Mouse (Mus musculus): Measurements from ENCODE around the gene Gm9736.
"Not testable (repeated sequence)": the region's sequence is repeated elsewhere in the genome, so short reads cannot be mapped to it uniquely, and the experiment has no call there.

Gene Gm9736

DNA sequence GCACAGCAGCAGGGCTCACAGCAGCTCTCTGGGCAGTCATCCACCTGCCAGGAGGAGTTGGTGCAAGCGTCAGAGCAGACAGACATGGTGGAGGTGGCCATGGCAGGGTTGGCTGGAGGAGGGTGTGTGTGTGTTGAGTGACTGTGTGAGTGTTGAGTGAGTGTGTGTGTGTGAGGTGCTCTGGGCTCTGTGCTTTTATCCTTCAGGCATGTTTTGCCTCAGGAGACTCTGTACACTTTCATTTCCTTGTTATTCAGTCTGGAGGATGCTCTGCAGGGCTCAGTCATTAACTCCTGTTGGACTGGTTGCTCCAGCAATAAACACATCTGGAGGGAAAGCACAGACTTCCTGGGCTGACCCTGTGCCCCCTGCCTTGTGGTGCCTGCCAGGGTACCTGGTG is at the start of gene Gm9736:
Gene Gm9736, minus strand, starts transcription at position 101 of the 400 bp plus-strand sequence.
- not testable (repeated sequence) for DNase-seq (ENCODE audit: low spot score)

DNA sequence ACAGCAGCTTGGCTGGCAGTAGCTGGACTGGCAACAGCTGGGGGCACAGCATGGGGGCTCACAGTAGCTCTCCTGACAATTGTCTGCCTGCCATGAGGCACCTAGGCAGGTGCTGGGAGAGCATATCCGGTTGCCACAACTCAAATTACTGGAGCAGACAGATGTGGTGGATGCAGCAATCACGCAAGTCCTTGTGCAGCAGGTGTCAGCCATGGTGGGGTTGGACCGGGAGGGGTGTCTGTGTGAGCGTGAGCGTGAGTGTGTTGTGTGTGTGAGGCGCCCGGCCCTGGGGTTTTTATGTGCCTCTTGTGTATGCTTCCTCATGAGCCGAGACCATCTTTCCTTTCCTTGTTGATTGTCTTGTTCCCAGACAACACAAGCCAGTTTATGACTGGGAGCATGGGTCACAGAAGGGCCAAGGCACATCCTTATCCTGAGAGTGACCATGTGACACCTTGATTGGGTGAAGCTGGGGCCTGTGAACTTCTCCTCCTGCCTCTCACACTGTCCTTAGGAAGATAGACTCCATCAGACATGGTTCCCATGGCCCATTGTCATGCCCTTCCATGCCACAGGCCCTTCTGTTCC is 47.9 kb upstream of the Gm9736 start, which contains the start of gene Gm19668:
Gene Gm19668, minus strand, starts transcription at position 213 of the 588 bp plus-strand sequence.
- DNase-seq (ENCODE audit: low spot score) = no peak

DNA sequence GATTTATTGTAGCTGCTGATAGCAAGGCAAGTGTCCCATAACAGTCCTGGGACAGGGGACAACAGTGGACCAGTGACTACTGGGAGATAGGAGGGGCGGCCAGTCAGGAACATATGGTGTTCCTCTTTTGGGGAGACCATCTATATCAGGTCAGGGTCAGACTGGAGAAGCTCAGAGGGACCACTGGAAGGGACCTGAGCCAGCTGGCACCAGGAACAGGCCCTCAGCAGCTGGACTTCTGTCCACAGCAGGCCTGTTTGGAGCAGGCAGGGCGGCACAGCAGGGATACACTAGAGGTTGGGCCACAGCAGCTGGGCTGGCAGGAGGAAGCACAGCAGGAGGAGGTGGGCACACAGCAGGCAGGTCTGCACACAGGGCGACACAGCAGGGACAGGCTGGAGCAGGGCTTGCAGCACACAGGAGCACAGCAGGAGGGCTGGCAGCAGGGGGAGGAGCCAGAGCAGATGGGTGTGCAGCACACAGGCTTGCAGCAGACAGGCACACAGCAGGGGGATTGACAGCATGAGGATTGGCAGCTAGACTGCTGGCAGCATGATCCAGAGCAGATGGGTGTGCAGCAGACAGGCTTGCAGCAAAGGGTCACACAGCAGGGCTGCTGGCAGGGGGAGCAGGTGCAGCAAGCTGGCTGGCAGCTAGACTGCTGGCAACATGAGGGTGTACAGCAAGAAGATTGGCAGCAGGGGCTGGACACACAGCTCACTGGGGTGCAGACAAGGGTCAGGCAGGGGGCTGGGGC is 47.2 kb upstream of the Gm9736 start:
- not testable (repeated sequence) for DNase-seq (ENCODE audit: low spot score)

- no peak for DNase-seq (ENCODE audit: low spot score)
These were observed 46.5 kb upstream of the Gm9736 start for GRCm38 (mm10) chr10:77797677-77798076.

GRCm38 (mm10) chr10:77794976-77795375 is 43.8 kb upstream of the Gm9736 start, which contains the start of gene Gm9639:
Gene Gm9639 (minus strand): TSS chr10:77795076.
- no peak for DNase-seq (ENCODE audit: low spot score)

DNA sequence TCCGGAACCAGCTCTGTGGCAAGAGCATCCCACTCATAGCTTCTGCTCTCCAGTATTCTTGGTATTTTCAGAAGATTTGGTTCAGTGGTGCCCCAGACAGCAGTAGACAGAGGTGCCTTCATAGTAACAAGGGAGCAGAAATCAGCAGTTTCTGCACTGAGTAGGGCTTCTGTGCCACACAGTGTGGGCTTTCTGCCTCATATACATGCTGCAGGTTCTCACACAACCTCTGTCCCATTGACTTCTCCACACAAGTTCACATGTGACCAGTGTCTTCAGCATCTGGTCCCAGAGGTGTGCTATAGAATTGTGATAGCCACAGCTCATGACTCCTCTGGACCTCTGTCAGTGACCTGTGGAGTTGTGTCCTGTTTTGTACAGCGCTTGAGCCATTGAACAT is 37.5 kb upstream of the Gm9736 start:
- DNase-seq (ENCODE audit: low spot score) = no peak

GRCm38 (mm10) chr10:77787876-77788275 is 36.7 kb upstream of the Gm9736 start, which contains the start of gene Gm7137:
Gene Gm7137 (minus strand): TSS chr10:77788200.
- DNase-seq (ENCODE audit: low spot score) = not testable (repeated sequence)

- not testable (repeated sequence) for DNase-seq (ENCODE audit: low spot score)
These were observed 32.2 kb upstream of the Gm9736 start for GRCm38 (mm10) chr10:77783396-77783795.

DNA sequence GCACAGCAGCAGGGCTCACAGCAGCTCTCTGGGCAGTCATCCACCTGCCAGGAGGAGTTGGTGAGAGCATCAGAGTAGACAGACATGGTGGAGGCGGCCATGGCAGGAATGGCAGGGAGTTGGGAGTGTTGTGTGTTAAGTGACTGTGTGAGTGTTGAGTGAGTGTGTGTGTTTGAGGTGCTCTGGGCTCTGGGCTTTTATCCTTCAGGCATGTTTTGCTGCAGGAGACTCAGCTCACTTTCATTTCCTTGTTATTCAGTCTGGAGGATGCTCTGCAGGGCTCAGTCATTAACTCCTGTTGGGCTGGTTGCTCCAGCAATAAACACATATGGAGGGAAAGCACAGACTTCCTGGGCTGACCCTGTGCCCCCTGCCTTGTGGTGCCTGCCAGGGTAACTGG is 31.3 kb upstream of the Gm9736 start, which contains the start of gene Gm3250:
Gene Gm3250, minus strand, starts transcription at position 101 of the 400 bp plus-strand sequence.
- not testable (repeated sequence) for DNase-seq (ENCODE audit: low spot score)

- not testable (repeated sequence) for DNase-seq (ENCODE audit: low spot score)
These were observed 25.7 kb upstream of the Gm9736 start, which contains the start of gene Gm7138 for GRCm38 (mm10) chr10:77776844-77777243. Gene Gm7138 (minus strand): TSS chr10:77776944.

- not testable (repeated sequence) for DNase-seq (ENCODE audit: low spot score)
These were observed 21.0 kb upstream of the Gm9736 start for GRCm38 (mm10) chr10:77772142-77772541.

- not testable (repeated sequence) for DNase-seq (ENCODE audit: low spot score)
These were observed 20.1 kb upstream of the Gm9736 start, which contains the start of gene Gm3238 for GRCm38 (mm10) chr10:77771225-77771624. Gene Gm3238 (minus strand): TSS chr10:77771325.

GRCm38 (mm10) chr10:77769727-77770126 is 18.6 kb upstream of the Gm9736 start:
- DNase-seq (ENCODE audit: low spot score) = no peak

DNA sequence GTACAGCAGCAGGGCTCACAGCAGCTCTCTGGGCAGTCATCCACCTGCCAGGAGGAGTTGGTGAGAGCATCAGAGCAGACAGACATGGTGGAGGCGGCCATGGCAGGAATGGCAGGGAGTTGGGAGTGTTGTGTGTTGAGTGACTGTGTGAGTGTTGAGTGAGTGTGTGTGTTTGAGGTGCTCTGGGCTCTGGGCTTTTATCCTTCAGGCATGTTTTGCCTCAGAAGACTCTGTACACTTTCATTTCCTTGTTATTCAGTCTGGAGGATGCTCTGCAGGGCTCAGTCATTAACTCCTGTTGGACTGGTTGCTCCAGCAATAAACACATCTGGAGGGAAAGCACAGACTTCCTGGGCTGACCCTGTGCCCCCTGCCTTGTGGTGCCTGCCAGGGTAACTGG is 8.4 kb upstream of the Gm9736 start, which contains the start of gene Gm3233:
Gene Gm3233, minus strand, starts transcription at position 101 of the 400 bp plus-strand sequence.
- not testable (repeated sequence) for DNase-seq (ENCODE audit: low spot score)

GRCm38 (mm10) chr10:77753448-77753847 is 2.3 kb upstream of the Gm9736 start:
- no peak for DNase-seq (ENCODE audit: low spot score)

DNA sequence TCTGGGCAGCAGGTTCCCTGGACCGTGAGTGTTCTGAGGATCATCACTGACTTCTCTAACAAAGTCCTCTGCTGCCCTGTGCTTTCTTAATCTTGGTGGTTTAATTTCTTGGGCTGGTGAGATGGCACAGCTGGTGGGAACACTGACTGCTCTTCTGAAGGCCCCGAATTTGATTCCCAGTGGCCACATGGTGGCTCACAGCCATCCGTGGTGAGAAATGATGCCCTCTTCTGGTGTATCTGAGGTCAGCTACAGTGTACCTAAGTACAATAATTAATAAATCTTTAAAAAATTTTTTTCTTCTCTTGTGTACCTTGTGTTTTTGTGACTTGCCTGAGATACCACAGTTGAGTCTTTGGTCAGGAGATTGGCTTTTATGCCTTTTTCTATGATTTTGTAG is 1.2 kb upstream of the Gm9736 start:
- DNase-seq (ENCODE audit: low spot score) = not testable (repeated sequence)

DNA sequence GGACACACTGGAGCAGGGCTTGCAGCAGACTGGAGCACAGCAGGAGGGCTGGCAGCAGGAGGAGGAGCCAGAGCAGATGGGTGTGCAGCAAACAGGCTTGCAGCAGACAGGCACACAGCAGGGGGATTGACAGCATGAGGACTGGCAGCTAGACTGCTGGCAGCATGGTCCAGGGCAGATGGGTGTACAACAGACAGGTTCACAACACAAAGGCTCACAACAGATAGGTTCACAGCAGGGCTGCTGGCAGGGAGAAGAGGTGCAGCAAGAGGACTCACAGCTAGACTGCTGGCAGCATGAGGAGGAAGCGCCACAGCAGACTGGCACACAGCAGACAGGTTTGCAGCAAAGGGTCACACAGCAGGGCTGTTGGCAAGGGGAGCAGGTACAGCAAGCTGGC is 468 bp downstream of the Gm9736 start:
- DNase-seq (ENCODE audit: low spot score) = not testable (repeated sequence)

DNA sequence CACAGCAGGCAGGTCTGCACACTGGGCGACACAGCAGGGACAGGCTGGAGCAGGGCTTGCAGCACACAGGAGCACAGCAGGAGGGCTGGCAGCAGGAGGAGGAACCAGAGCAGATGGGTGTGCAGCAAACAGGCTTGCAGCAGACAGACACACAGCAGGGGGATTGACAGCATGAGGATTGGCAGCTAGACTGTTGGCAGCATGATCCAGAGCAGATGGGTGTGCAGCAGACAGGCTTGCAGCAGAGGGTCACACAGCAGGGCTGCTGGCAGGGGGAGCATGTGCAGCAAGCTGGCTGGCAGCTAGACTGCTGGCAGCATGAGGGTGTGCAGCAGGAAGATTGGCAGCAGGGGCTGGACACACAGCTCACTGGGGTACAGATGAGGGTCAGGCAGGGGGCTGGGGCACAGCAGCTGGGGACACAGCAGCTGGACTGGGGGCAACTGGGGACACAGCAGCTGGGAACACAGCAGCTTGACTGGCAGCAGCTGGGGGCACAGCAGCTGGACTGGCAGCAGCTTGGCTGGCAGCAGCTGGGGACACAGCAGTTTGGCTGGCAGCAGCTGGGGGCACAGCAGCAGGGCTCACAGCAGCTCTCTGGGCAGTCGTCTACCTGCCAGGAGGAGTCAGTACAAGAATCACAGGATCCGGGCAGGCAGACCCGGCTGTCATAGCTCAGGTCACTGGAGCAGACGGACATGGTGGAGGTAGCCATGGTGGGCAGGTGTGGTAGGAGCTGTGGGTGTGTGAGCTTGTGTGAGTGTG is 9.0 kb downstream of the Gm9736 start, which contains the start of gene Gm18596:
Gene Gm18596, minus strand, starts transcription at position 715 of the 765 bp plus-strand sequence.
- not testable (repeated sequence) for DNase-seq (ENCODE audit: low spot score)

- DNase-seq (ENCODE audit: low spot score) = no peak
These were observed 12.2 kb downstream of the Gm9736 start for GRCm38 (mm10) chr10:77738929-77739328.

- no peak for DNase-seq (ENCODE audit: low spot score)
These were observed 15.2 kb downstream of the Gm9736 start for GRCm38 (mm10) chr10:77735928-77736327.

DNA sequence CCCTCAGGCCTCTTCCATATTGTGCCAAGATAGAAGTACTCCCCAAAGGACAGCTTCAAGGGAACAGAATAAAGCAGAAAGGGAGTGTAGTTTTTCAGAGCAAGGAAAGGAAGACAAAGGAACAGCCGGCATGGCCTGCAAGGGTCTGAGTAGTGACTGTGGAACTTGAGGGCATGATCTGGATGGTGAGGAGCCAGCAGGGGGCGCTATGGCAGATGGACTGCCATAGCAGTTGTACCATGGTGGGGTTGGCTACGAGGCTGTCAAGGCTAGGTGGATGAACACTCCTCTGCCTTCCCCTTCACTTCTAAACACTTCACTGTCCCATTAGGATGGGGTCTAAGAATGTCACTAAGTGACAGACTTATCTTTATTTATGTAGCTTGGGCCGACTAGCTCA is 21.9 kb downstream of the Gm9736 start:
- no peak for DNase-seq (ENCODE audit: low spot score)

- DNase-seq (ENCODE audit: low spot score) = no peak
These were observed 22.9 kb downstream of the Gm9736 start for GRCm38 (mm10) chr10:77728280-77728679.
